Mouse (Mus musculus): ENCODE measurements around the gene Fndc10. TPM values are rescaled to one million over a fixed set of nuclear protein-coding genes. Genes with fewer than 3 reads are reported as not detected.
A peak's percentile ranks its signal among the peaks of the same experiment; 100 is the strongest.
"Not testable (repeated sequence)": the region's sequence is repeated elsewhere in the genome, so short reads cannot be mapped to it uniquely, and the experiment has no call there.

Gene Fndc10
- polyA plus RNA-seq, 1 experiment: 9.0 TPM

GRCm38 (mm10) chr4:155735788-155736187 is 41.6 kb downstream of the Fndc10 start:
- Histone ChIP-seq H3K79me3 (ENCODE audit: low read depth) (no peaks in the 10 kb centered on the region), H3ac (ENCODE audit: control insufficient read depth, insufficient read length, low read depth) (peak overlapping the region; percentile 90), H3K79me2 (ENCODE audit: control insufficient read depth, insufficient read depth) (peaks cover 7% of the 10 kb centered on the region), H3K27me3 (ENCODE audit: control insufficient read depth, insufficient read depth, insufficient read length) (no peaks in the 10 kb centered on the region), H3K36me3 (ENCODE audit: control insufficient read depth, insufficient read depth) (peaks cover 32% of the 10 kb centered on the region), H3K4me3 (ENCODE audit: insufficient read depth, poor library complexity, severe bottlenecking) (peak overlapping the region; percentile 45)
- TF ChIP-seq MYOD1 (IDR thresholded peaks at IDR 0.05; ENCODE audit: control insufficient read depth, insufficient read length, low read depth) (no peak), FOSL1 (IDR thresholded peaks at IDR 0.05; ENCODE audit: insufficient read depth, low read length, poor library complexity, severe bottlenecking) (no peak), MYOG (IDR thresholded peaks at IDR 0.05; ENCODE audit: control insufficient read depth, extremely low read depth, insufficient read length) (no peak), MAX (IDR thresholded peaks at IDR 0.05) (no peak), USF1 (IDR thresholded peaks at IDR 0.05; ENCODE audit: low read depth) (no peak), CEBPB (IDR thresholded peaks at IDR 0.05; ENCODE audit: low read depth) (no peak), CTCF (IDR thresholded peaks at IDR 0.05; ENCODE audit: control insufficient read depth, insufficient read depth, insufficient read length) (no peak)

- H3K27me3 ChIP-seq (ENCODE audit: control insufficient read depth, insufficient read depth, insufficient read length): no peaks in the 10 kb centered on the region
- peaks cover 34% of the 10 kb centered on the region for H3K36me3 ChIP-seq (ENCODE audit: control insufficient read depth, insufficient read depth)
- TF ChIP-seq CEBPB (IDR thresholded peaks at IDR 0.05; ENCODE audit: low read depth) (no peak), USF1 (IDR thresholded peaks at IDR 0.05; ENCODE audit: low read depth) (no peak), MYOD1 (IDR thresholded peaks at IDR 0.05; ENCODE audit: control insufficient read depth, insufficient read length, low read depth) (no peak), MAX (IDR thresholded peaks at IDR 0.05) (no peak), CTCF (IDR thresholded peaks at IDR 0.05; ENCODE audit: control insufficient read depth, insufficient read depth, insufficient read length) (no peak), FOSL1 (IDR thresholded peaks at IDR 0.05; ENCODE audit: insufficient read depth, low read length, poor library complexity, severe bottlenecking) (no peak), MYOG (IDR thresholded peaks at IDR 0.05; ENCODE audit: control insufficient read depth, extremely low read depth, insufficient read length) (no peak)
- H3ac ChIP-seq (ENCODE audit: control insufficient read depth, insufficient read length, low read depth): no peak overlapping the region
- H3K79me3 ChIP-seq (ENCODE audit: low read depth): no peaks in the 10 kb centered on the region
- H3K79me2 ChIP-seq (ENCODE audit: control insufficient read depth, insufficient read depth): peaks cover 7% of the 10 kb centered on the region
- no peak overlapping the region for H3K4me3 ChIP-seq (ENCODE audit: insufficient read depth, poor library complexity, severe bottlenecking)
Measured at GRCm38 (mm10) chr4:155736421-155736820, 42.3 kb downstream of the Fndc10 start.

GRCm38 (mm10) chr4:155738262-155738661 is 44.1 kb downstream of the Fndc10 start:
- Histone ChIP-seq H3K4me3 (ENCODE audit: insufficient read depth, poor library complexity, severe bottlenecking) (no peak overlapping the region), H3K27me3 (ENCODE audit: control insufficient read depth, insufficient read depth, insufficient read length) (no peaks in the 10 kb centered on the region), H3K79me3 (ENCODE audit: low read depth) (peaks cover 5% of the 10 kb centered on the region), H3K36me3 (ENCODE audit: control insufficient read depth, insufficient read depth) (peaks cover 34% of the 10 kb centered on the region), H3K79me2 (ENCODE audit: control insufficient read depth, insufficient read depth) (peaks cover 7% of the 10 kb centered on the region), H3ac (ENCODE audit: control insufficient read depth, insufficient read length, low read depth) (no peak overlapping the region)
- TF ChIP-seq FOSL1 (IDR thresholded peaks at IDR 0.05; ENCODE audit: insufficient read depth, low read length, poor library complexity, severe bottlenecking) (no peak), CTCF (IDR thresholded peaks at IDR 0.05; ENCODE audit: control insufficient read depth, insufficient read depth, insufficient read length) (no peak), CEBPB (IDR thresholded peaks at IDR 0.05; ENCODE audit: low read depth) (no peak), MYOG (IDR thresholded peaks at IDR 0.05; ENCODE audit: control insufficient read depth, extremely low read depth, insufficient read length) (no peak), USF1 (IDR thresholded peaks at IDR 0.05; ENCODE audit: low read depth) (no peak), MYOD1 (IDR thresholded peaks at IDR 0.05; ENCODE audit: control insufficient read depth, insufficient read length, low read depth) (no peak), MAX (IDR thresholded peaks at IDR 0.05) (no peak)

- H3K4me3 ChIP-seq (ENCODE audit: insufficient read depth, poor library complexity, severe bottlenecking): no peak overlapping the region
- peaks cover 7% of the 10 kb centered on the region for H3K79me2 ChIP-seq (ENCODE audit: control insufficient read depth, insufficient read depth)
- no peak for TF ChIP-seq CEBPB (IDR thresholded peaks at IDR 0.05; ENCODE audit: low read depth)
- no peak for TF ChIP-seq USF1 (IDR thresholded peaks at IDR 0.05; ENCODE audit: low read depth)
- TF ChIP-seq MYOG (IDR thresholded peaks at IDR 0.05; ENCODE audit: control insufficient read depth, extremely low read depth, insufficient read length): no peak
- no peak for TF ChIP-seq MAX (IDR thresholded peaks at IDR 0.05)
- no peak for TF ChIP-seq CTCF (IDR thresholded peaks at IDR 0.05; ENCODE audit: control insufficient read depth, insufficient read depth, insufficient read length)
- TF ChIP-seq FOSL1 (IDR thresholded peaks at IDR 0.05; ENCODE audit: insufficient read depth, low read length, poor library complexity, severe bottlenecking): no peak
- no peak for TF ChIP-seq MYOD1 (IDR thresholded peaks at IDR 0.05; ENCODE audit: control insufficient read depth, insufficient read length, low read depth)
- no peak overlapping the region for H3ac ChIP-seq (ENCODE audit: control insufficient read depth, insufficient read length, low read depth)
- H3K79me3 ChIP-seq (ENCODE audit: low read depth): peaks cover 5% of the 10 kb centered on the region
- peaks cover 38% of the 10 kb centered on the region for H3K36me3 ChIP-seq (ENCODE audit: control insufficient read depth, insufficient read depth)
- no peaks in the 10 kb centered on the region for H3K27me3 ChIP-seq (ENCODE audit: control insufficient read depth, insufficient read depth, insufficient read length)
Measured at GRCm38 (mm10) chr4:155739152-155739551, 45.0 kb downstream of the Fndc10 start.

- Histone ChIP-seq H3K79me2 (ENCODE audit: control insufficient read depth, insufficient read depth) (peaks cover 7% of the 10 kb centered on the region), H3K36me3 (ENCODE audit: control insufficient read depth, insufficient read depth) (peaks cover 44% of the 10 kb centered on the region), H3ac (ENCODE audit: control insufficient read depth, insufficient read length, low read depth) (no peak overlapping the region), H3K79me3 (ENCODE audit: low read depth) (peaks cover 5% of the 10 kb centered on the region), H3K27me3 (ENCODE audit: control insufficient read depth, insufficient read depth, insufficient read length) (no peaks in the 10 kb centered on the region), H3K4me3 (ENCODE audit: insufficient read depth, poor library complexity, severe bottlenecking) (no peak overlapping the region)
- TF ChIP-seq MAX (IDR thresholded peaks at IDR 0.05): no peak
- no peak for TF ChIP-seq CEBPB (IDR thresholded peaks at IDR 0.05; ENCODE audit: low read depth)
- no peak for TF ChIP-seq MYOG (IDR thresholded peaks at IDR 0.05; ENCODE audit: control insufficient read depth, extremely low read depth, insufficient read length)
- TF ChIP-seq FOSL1 (IDR thresholded peaks at IDR 0.05; ENCODE audit: insufficient read depth, low read length, poor library complexity, severe bottlenecking): no peak
- TF ChIP-seq USF1 (IDR thresholded peaks at IDR 0.05; ENCODE audit: low read depth): no peak
- TF ChIP-seq CTCF (IDR thresholded peaks at IDR 0.05; ENCODE audit: control insufficient read depth, insufficient read depth, insufficient read length): no peak
- no peak for TF ChIP-seq MYOD1 (IDR thresholded peaks at IDR 0.05; ENCODE audit: control insufficient read depth, insufficient read length, low read depth)
Measured at GRCm38 (mm10) chr4:155739741-155740636, 45.8 kb downstream of the Fndc10 start.

- H3K27me3 ChIP-seq (ENCODE audit: control insufficient read depth, insufficient read depth, insufficient read length); H3K79me2 ChIP-seq (ENCODE audit: control insufficient read depth, insufficient read depth); H3K4me3 ChIP-seq (ENCODE audit: insufficient read depth, poor library complexity, severe bottlenecking); H3ac ChIP-seq (ENCODE audit: control insufficient read depth, insufficient read length, low read depth); H3K79me3 ChIP-seq (ENCODE audit: low read depth): not testable (repeated sequence)
- H3K36me3 ChIP-seq (ENCODE audit: control insufficient read depth, insufficient read depth): peaks cover 47% of the 10 kb centered on the region
Measured at GRCm38 (mm10) chr4:155740681-155741080, 46.5 kb downstream of the Fndc10 start.
